Mouse (Mus musculus) cortical plate, adult 2 months (tissue): ENCODE measurements around the gene Olfr811. TPM values are rescaled to one million over a fixed set of nuclear protein-coding genes. Genes with fewer than 3 reads are reported as not detected.

Experiments used
- H3K27ac ChIP-seq: fragments of 200-500 bp; 2 replicates; pipeline ENCODE4 v1.5.1; 2012; ENCODE audit warnings: low read length, control low read depth, inconsistent platforms; ENCODE audit not compliant: insufficient read depth
- H3K4me1 ChIP-seq: fragments of 200-500 bp; 2 replicates; pipeline ENCODE4 v1.6.1; 2011; ENCODE audit warnings: low read length; ENCODE audit not compliant: control insufficient read depth, insufficient read depth
- H3K4me3 ChIP-seq: fragments of 200-500 bp; 2 replicates; pipeline ENCODE4 v1.5.1; 2011; ENCODE audit warnings: mild to moderate bottlenecking, low read length, control low read depth; ENCODE audit not compliant: insufficient read depth
- CTCF ChIP-seq: fragments of 200-500 bp; IDR thresholded peaks from 2 replicates; pipeline ENCODE4 v1.5.1; 2011; ENCODE audit warnings: mild to moderate bottlenecking, control low read depth, low read length; ENCODE audit not compliant: insufficient read depth; ENCODE audit errors: extremely low read depth
- POLR2A ChIP-seq: fragments of 200-500 bp; IDR thresholded peaks from 2 replicates; pipeline ENCODE4 v1.6.1; 2011; ENCODE audit warnings: mild to moderate bottlenecking, low read length, control low read depth; ENCODE audit not compliant: insufficient read depth; ENCODE audit errors: extremely low read depth
- polyA plus RNA-seq: library from polyadenylated mRNA; depleted of rRNA; stranded (reverse); fragments of >200 nt; gene quantifications from 2 replicates; pipeline ENCODE4 v1.2.3, GENCODE M21; 2012; rRNA removed

The Olfr811 gene
- polyA plus RNA-seq = not detected in 2 replicates

DNA sequence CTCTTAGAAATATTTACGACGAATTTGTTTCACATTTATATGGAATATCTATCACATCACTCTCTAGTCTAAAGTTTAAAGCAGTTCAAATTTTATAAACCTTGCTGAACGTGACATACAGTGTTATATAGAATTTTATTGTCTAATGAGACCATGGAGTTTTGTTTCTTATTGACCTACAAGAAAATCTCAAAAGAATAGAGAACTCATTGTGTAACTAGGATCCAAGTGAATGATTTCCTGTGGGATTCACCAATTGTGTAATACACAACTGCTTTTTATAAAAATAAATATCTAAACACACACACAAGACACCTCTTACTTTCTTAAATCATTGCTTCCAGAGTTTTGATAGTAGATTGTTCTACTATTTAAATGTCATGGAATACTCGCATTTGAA is at the start of gene Olfr811:
Gene Olfr811 (minus strand): TSS at position 101 of the 400 bp plus-strand sequence.
- TF ChIP-seq CTCF = no peak
- no peak for TF ChIP-seq POLR2A
- Histone ChIP-seq H3K4me3 (no peak within 1 kb of the TSS), H3K27ac (no peak within 1 kb of the TSS), H3K4me1 (no peaks in the 10 kb centered on the region)

DNA sequence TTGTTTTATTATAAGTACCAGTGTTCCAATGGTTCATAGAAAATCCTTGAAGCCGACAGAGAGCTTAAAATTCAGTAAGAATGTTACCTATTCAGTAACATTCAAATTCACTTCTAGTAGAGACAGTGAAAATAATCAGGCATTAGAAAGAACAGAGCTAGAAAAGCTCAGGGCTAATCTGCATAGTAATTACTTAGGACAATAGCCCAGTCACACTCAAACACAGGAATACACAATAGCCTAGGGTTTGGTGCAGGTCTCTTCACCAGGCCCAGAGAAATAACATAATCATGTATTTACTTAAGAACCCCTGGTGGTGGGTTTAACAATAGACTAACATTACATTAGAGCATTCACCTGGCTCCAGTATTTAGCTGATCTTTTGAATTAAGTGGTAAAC is 43.1 kb upstream of the Olfr811 start:
- Histone ChIP-seq H3K27ac (no peak overlapping the region), H3K4me3 (no peak overlapping the region), H3K4me1 (no peaks in the 10 kb centered on the region)
- TF ChIP-seq CTCF (no peak), POLR2A (no peak)

- Histone ChIP-seq H3K27ac (no peak within 1 kb of the TSS), H3K4me3 (no peak within 1 kb of the TSS), H3K4me1 (no peaks in the 10 kb centered on the region)
- TF ChIP-seq CTCF (no peak), POLR2A (no peak)
Measured at GRCm38 (mm10) chr10:129845994-129846393, 41.8 kb upstream of the Olfr811 start, which contains the start of gene Olfr812. Gene Olfr812 (minus strand): TSS chr10:129846094.

- no peaks in the 10 kb centered on the region for H3K4me1 ChIP-seq
- no peak within 1 kb of the TSS for H3K27ac ChIP-seq
- no peak within 1 kb of the TSS for H3K4me3 ChIP-seq
- TF ChIP-seq POLR2A (no peak), CTCF (no peak)
Measured at GRCm38 (mm10) chr10:129794817-129795216, 9.4 kb downstream of the Olfr811 start, which contains the start of gene Olfr810. Gene Olfr810 (minus strand): TSS chr10:129794917.

DNA sequence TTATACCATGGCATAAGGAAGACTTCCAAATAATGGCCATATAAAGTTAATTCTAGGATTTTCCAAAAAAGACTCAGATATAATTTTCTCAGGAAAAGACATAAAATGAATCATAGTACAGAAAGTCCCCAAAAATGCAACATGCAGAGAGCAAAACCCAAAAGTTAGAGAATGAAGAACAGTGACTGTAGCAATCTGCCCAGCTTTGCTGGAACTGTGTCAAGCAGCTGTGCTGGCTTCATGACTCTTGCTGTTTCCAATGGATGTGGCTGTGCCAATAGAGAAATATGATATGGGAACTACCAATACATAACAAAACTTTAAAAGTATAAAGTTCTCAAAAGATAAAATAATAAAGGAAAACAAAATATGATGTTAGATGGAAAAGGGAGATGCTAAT is 26.1 kb downstream of the Olfr811 start:
- Histone ChIP-seq H3K27ac (no peak overlapping the region), H3K4me3 (no peak overlapping the region), H3K4me1 (no peaks in the 10 kb centered on the region)
- TF ChIP-seq POLR2A = no peak
- no peak for TF ChIP-seq CTCF

GRCm38 (mm10) chr10:129774338-129774737 is 29.9 kb downstream of the Olfr811 start, which contains the start of gene Olfr809:
Gene Olfr809 (plus strand): TSS chr10:129774638.
- H3K4me3 ChIP-seq = no peak within 1 kb of the TSS
- TF ChIP-seq CTCF = no peak
- no peak for TF ChIP-seq POLR2A
- H3K4me1 ChIP-seq = no peaks in the 10 kb centered on the region
- no peak within 1 kb of the TSS for H3K27ac ChIP-seq

GRCm38 (mm10) chr10:129765182-129765581 is 39.0 kb downstream of the Olfr811 start, which contains the start of gene Olfr808:
Gene Olfr808 (plus strand): TSS chr10:129765482.
- no peak for TF ChIP-seq POLR2A
- H3K4me3 ChIP-seq = no peak within 1 kb of the TSS
- no peak within 1 kb of the TSS for H3K27ac ChIP-seq
- H3K4me1 ChIP-seq = no peaks in the 10 kb centered on the region

DNA sequence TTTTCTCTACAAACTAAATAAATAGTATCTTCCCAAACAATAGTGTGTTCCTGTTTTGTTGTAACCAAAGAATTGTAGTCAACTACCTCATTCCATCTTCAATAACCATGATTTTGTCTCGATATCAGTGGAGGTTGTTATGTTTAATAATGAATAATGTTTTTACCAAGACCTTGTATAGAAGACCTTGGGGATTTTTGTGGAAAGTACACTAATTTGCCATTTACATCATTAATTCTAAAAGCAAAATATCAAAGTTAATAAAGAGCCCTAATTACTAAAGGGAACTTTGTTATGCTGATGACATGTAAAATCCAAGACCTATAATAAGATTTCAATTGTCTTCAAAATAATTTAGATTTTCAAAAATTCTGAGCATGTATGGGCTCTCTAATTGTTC is 46.5 kb downstream of the Olfr811 start, which contains the start of gene Olfr807:
Gene Olfr807 (minus strand): TSS at position 101 of the 400 bp plus-strand sequence.
- Histone ChIP-seq H3K4me3 (no peak within 1 kb of the TSS), H3K27ac (no peak within 1 kb of the TSS), H3K4me1 (no peaks in the 10 kb centered on the region)
- no peak for TF ChIP-seq CTCF
- TF ChIP-seq POLR2A = no peak

Other genes with a start within 250 kb of the Olfr811 start
- gene Olfr794, start 236.7 kb downstream of the Olfr811 start, polyA plus RNA-seq = not detected in 2 replicates
- gene Olfr796, start 191.8 kb downstream of the Olfr811 start, polyA plus RNA-seq = not detected in 2 replicates
- not detected in 2 replicates for gene Olfr798, start 176.5 kb downstream of the Olfr811 start, polyA plus RNA-seq
- not detected in 2 replicates for gene Olfr799, start 166.9 kb downstream of the Olfr811 start, polyA plus RNA-seq
- not detected in 2 replicates for gene Olfr800, start 146.7 kb downstream of the Olfr811 start, polyA plus RNA-seq
- gene Olfr801, start 130.5 kb downstream of the Olfr811 start, polyA plus RNA-seq = not detected in 2 replicates
- gene Olfr802, start 116.2 kb downstream of the Olfr811 start, polyA plus RNA-seq = not detected in 2 replicates
- gene Olfr803, start 110.1 kb downstream of the Olfr811 start, polyA plus RNA-seq = not detected in 2 replicates
- gene Olfr804, start 101.2 kb downstream of the Olfr811 start, polyA plus RNA-seq = not detected in 2 replicates
- gene Olfr805, start 75.0 kb downstream of the Olfr811 start, polyA plus RNA-seq = not detected in 2 replicates
- gene Olfr806, start 62.5 kb downstream of the Olfr811 start, polyA plus RNA-seq = not detected in 2 replicates
- gene Olfr807, start 46.6 kb downstream of the Olfr811 start, polyA plus RNA-seq = not detected in 2 replicates
- not detected in 2 replicates for gene Olfr808, start 38.9 kb downstream of the Olfr811 start, polyA plus RNA-seq
- not detected in 2 replicates for gene Olfr809, start 29.8 kb downstream of the Olfr811 start, polyA plus RNA-seq
- gene Olfr810, start 9.5 kb downstream of the Olfr811 start, polyA plus RNA-seq = not detected in 2 replicates
- not detected in 2 replicates for gene Olfr812, start 41.7 kb upstream of the Olfr811 start, polyA plus RNA-seq
- not detected in 2 replicates for gene Olfr813, start 51.0 kb upstream of the Olfr811 start, polyA plus RNA-seq
- not detected in 2 replicates for gene Olfr814, start 75.5 kb upstream of the Olfr811 start, polyA plus RNA-seq
- gene Olfr815, start 101.5 kb upstream of the Olfr811 start, polyA plus RNA-seq = not detected in 2 replicates
- not detected in 2 replicates for gene Olfr816, start 111.2 kb upstream of the Olfr811 start, polyA plus RNA-seq
- gene Olfr818, start 144.7 kb upstream of the Olfr811 start, polyA plus RNA-seq = not detected in 2 replicates
- not detected in 2 replicates for gene Olfr819, start 162.9 kb upstream of the Olfr811 start, polyA plus RNA-seq
- gene Olfr247, start 171.7 kb upstream of the Olfr811 start, polyA plus RNA-seq = not detected in 2 replicates
- not detected in 2 replicates for gene Gm10310, start 180.7 kb upstream of the Olfr811 start, polyA plus RNA-seq
- gene Olfr820, start 208.2 kb upstream of the Olfr811 start, polyA plus RNA-seq = not detected in 2 replicates
- not detected in 2 replicates for gene Olfr821, start 226.0 kb upstream of the Olfr811 start, polyA plus RNA-seq